Mouse (Mus musculus): Measurements from ENCODE around the gene 6030445D17Rik.

6030445D17Rik gene

DNA sequence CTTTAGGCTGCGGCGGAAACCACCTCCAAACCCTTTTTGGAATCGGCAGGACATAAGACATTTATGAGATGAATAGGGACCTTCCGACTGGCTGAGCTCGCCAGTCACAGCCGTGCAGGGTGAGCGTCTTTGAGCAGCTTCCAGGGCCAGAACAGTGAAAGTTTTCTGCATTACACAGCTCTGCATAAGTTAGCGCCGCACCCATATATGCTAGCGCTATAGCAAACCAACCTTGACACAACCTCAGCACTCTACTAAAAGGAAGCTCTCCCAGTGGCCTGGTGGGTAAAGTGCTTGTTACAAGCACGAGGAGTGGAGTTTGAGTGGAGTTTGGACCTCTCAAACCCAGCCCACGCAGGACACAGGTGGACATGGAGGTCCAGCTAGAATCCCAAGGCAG is 2.8 kb upstream of the 6030445D17Rik start:
- no peak for DNase-seq (ENCODE audit: low spot score)

DNA sequence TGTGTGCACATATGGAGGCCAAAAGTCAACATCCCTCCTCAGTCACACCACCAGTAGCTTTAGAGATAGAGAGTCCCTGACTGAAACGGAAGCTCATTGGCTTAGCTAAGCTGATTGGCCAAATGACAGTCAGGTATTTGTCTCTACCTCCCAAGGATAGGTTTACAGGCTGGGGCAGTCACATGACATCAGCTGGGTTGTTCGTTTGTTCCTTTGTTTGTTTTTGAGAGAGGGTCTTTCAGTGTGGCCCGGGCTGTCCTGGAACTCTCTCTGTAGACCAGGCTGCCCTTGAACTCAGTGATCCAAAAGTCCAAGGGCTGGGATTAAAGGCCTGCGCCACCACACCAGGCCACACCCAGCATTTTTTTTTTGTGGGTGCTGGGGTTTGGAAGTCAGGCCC is 844 bp upstream of the 6030445D17Rik start:
- no peak for DNase-seq (ENCODE audit: low spot score)

DNA sequence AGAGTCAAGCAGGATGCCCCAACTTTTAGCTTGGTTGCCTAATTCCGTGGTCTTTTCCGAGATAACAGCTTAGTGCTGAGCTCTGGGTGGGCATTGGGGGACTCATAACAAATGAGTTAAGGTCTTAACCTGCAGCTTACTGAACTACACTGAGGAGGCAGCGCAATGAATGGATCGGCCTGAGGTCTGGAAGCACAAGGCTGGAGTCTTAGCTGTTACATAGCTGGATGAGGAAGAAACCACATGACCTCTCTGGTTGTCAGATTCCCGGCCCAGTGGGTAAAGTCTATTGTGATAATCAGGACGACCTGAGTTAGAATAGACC is 327 bp upstream of the 6030445D17Rik start:
- no peak for DNase-seq (ENCODE audit: low spot score)

DNA sequence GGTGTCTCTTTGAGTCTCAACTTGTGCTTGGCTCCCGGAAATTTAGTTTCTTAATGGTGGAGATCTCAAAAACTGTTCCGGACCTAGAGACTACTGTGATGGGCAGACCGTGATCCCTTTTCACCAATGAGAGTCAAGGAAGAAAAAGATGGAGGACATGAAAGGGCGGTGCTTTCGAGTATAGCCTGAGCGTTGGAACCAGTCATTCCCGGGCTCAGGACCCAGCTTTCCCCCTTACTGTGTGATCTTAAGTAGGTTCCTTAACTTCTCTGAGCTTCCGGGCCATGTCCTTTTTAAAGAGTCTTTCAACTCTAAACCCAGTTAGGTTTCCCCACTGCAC is 759 bp downstream of the 6030445D17Rik start:
- peak; percentile 43 for DNase-seq (ENCODE audit: low spot score)

DNA sequence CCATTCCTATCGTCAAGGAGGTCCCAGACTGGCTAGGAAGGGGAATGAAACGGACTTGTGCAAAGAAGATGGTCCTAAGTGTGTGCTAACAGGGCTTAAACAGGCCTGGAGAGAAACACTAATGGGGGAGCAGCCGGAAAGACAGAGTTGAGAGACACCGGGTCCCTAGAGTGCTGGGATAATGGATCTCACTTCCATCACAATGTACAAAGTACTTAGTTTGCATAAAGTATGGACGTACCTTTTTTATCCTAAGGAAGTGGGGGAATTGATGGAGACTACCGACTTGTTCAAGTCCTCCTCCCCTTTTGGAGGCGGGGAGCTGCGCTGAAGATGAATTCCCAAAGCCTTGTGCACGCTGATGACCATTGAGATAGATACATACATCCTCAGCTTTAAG is 1.4 kb downstream of the 6030445D17Rik start:
- no peak for DNase-seq (ENCODE audit: low spot score)

DNA sequence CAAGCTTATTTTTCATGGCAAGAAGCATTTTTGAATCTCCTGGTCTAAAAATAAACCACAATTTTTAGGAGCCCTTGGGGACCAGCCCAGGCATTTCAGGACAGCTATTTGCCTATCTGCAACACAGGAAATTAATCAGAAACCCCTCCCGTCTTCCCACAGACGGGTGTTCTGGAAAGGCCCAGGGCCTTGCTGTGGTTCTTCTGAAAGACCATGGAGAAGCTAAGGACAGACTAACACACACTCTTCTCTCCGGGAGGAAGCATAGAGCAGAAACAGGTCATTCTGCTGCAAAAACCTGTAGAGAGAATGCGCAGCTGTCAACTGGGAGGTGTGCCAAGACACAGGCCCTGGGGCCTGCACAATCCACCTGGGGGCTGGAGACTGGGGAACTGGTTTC is 4.2 kb downstream of the 6030445D17Rik start:
- DNase-seq (ENCODE audit: low spot score), result no peak

DNA sequence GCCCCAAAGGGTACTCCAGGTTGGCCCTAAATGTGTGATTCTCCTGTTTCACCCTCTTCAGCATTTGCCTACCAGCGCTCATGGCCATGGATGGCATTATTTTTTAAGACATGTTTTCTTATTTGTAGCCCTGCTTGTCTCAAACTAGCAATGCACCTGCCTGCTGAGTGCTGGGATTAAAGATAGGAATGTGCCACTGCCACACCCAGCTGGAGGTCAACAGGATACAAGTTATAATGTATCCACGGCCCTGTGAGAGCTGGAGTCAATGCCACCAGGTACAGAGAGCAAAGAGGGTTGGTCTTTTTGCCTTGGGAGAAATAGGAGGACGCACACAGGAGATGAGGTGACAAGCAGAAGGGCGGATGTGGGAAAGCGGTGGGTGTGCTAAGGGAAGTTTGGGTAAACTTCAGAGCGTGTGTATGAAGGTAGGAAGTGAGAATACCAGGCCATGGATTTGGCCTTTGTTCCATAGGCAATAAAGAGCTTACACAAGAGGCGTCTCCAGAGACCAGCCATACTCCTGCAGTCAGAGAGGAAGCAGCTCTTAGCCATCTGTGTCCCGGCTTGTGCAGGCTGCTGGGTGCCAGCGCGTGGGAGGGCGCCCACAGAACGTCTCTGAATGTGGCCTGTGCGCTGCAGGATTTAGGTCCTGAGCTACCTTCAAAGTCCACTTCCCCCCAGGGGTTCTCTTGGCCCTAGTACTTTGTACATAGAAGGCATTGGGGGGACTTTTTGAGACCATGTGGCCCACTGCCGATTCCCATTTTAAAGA is 6.7 kb downstream of the 6030445D17Rik start:
- DNase-seq (ENCODE audit: low spot score), result peak; percentile 49

DNA sequence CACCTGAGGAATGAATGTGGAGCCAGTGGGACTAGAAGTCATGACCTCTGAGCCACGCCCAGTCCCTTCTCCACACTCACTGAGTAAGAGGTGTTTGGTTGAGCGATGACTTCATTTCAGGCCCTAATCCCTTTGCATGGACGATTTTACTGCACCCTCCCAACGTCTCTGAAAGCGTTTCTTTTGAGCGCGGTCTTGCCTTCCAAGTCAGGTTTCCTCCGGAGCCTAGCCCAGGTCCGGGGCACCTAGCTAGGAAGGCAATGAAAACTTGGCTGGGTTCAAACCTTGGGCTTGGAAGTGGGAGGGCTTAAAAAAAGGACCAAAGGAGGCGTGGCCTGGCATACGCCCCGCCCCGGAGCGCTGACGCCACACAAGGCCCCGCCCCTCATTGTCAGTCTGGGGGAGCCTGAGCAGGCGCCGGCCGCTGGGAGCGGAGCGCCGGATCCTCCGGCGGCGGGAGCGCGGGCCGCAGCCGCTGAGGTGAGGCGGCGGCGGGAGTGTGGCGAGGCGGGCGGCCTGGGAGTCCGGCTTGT is 7.4 kb downstream of the 6030445D17Rik start, which contains the start of gene Luzp1:
Gene Luzp1 (plus strand): TSS at position 391 of the 533 bp plus-strand sequence.
- peak; percentile 87 for DNase-seq (ENCODE audit: low spot score)

DNA sequence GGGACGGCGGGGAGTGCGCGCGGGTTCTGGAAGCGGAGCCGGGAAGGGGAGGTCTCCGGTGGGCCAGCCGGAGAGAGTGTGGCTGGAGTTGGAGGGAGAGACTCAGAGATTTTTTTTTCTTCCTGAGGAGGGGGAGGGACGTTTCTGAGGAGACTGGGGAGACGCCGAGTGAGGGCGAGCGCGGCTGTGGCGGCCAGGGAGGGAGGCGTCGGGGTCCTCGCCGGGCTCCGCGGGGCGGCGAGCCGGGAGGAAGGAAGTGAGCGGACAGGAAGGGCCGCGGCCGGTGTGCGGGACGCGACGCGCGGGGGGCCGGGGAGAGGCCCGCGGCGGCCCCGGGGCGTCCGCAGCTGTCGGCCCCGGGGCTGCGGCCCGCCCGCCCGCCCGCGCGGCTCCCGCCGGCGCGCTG is 7.9 kb downstream of the 6030445D17Rik start:
- no peak for DNase-seq (ENCODE audit: low spot score)

DNA sequence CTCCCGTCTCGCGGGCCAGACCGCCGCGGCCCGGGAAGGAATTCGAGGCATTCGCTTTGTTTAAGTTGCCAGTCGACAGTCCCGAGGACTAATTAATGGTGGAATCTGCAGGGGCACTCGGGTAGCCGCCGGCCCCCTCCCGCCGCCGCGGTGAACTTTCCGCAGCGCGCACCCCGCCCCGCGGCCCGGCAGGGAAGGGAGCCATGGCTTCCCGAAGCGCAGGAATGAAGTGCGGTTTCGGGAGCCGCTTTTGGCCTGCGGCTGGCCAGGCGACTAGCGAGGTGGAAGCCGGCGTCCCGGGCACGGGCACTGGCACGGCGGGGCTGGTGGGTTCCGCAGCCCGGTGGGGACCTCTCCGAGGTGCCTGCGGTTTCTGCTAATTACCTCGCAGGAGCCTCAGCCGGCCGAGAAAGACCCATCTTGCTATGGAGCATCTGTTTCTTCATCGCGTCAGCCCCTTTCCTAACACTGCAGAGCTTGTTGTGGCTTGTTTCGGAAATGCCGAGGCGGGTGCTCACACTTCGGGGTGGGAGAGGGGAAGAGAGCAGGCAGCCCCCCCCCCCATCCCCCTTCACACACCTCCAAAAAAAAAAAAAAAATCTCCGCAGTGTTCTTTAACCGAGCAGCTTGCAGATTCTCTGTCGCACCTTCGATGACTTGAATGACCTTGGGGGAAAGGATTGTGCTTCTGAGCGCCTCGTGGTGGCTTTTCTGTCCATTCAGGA is 8.5 kb downstream of the 6030445D17Rik start:
- DNase-seq (ENCODE audit: low spot score), result no peak

DNA sequence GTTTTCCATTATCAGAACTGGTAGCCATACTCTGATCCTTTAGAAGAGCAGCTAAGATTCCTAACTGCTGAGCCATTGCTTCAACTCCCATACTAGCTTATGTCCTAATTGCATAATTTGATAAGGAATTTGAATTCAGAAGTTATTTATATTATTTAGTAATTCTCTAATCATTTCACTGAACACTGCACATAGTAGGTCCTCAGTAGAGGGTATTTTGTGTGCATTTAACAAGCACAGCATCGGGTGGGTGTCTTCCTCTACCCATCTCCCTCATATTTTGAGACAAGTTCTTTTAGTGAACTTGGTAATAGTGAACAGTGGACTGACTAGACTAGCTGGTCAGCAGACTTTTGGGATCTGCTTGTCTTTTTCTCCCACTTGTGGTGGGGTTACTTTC is 14.6 kb downstream of the 6030445D17Rik start:
- no peak for DNase-seq (ENCODE audit: low spot score)

DNA sequence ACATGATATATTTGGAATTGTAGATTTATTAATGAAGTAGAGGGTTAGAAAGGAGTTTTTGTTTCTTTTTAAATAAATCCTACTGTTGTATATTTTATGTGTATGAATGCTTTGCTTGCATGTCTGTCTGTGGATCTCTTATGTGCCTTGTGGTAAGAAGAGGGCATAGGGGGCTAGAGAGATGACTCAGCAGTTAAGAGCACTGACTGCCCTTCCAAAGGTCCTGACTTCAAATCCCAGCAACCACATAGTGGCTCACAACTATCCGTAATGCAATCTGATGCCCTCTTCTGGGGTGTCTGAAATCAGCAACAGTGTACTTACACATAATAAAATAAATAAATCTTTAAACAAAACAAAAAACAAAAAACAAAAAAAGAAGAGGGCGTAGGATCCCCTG is 24.5 kb downstream of the 6030445D17Rik start:
- no peak for DNase-seq (ENCODE audit: low spot score)

DNA sequence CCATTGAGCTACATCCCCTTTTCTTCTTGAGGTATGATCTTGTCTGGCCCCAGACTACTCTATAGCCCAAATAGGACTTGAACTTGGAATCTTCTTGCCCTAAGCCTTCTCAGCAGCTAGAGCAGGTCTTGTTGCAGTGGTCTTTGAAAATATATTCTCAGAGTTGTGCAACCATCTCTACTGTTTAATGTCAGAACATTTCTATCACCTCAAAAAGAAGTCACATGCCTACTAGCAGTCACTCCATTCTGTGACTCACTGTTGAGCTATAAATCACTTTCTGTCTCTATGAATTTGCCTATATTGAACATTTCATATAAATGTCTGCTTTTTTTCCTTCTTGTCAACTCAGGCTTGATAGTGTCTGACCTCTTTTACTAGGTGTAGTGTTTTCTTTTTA is 33.9 kb downstream of the 6030445D17Rik start:
- no peak for DNase-seq (ENCODE audit: low spot score)

DNA sequence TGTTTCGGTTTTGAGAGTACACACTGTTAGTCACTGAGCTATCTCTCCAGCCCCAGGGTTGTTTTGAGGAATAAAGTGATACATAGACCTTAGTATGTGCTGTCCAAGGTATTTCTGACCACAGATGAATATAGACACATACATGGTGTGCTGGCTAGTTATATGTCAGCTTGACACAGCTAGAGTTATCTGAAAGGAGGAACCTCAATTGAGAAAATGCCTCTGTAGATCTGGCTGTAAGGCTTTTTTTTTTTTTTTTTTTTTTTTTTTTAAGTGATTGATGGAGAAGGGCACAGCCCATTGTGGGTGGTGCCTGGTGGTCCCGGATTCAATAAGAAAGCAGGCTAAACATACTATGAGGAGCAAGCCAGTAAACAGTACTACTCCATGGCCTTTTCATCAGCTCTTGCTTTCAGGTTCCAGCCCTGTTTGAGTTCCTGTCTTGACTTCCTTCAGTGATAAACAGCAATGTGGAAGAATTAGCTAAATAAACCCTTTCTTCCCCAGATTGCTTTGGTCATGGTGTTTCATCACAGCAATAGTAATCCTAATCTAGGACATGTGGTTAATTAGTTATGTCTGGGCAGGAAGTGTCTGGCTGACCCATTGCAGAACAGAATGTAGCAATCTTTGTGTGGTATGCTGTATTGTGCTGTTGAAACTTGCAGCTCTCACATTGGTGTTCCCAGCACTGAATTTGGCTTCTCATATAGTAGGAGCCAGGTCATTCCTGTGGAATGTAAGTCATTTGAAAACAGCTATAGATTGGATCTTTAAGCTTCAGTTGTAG is 43.6 kb downstream of the 6030445D17Rik start:
- DNase-seq (ENCODE audit: low spot score), result no peak

DNA sequence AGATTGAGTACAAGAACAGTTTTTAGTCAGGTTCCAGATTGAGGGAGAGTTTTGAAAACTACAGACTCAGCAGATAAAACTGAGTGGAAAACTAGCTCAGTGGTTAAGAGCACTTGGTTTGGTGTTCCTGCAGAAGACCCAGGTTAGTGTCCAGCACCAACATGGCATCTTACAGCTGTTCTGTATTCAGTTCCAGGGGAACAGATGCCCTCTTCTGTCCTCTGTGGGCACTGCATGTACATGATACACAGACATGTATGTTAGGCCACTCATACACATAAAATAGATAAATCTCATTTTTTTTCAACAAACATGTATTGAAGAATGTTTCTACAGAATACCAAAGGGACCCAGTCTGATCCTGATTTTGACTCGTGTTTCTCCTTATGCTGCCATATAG is 47.8 kb downstream of the 6030445D17Rik start:
- DNase-seq (ENCODE audit: low spot score), result no peak

DNA sequence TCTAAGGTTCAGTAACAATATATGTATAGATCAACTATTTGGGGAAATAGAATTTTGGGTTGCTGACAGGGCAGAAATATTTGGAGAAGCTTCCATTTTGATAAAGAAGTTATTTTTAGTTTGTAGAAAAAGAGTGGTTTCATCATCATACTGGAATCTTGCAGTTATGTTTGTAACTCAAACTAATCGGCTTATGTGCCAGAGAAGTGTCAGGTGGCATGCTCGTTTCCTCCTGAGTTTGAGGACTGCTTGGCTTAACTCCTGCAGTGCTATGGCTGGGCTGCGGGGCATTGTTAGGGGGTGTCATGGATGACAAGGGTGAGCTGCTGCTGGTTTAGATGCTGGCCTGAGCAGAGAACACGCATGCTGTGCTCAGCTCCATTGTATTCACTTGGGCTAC is 49.7 kb downstream of the 6030445D17Rik start:
- no peak for DNase-seq (ENCODE audit: low spot score)

DNA sequence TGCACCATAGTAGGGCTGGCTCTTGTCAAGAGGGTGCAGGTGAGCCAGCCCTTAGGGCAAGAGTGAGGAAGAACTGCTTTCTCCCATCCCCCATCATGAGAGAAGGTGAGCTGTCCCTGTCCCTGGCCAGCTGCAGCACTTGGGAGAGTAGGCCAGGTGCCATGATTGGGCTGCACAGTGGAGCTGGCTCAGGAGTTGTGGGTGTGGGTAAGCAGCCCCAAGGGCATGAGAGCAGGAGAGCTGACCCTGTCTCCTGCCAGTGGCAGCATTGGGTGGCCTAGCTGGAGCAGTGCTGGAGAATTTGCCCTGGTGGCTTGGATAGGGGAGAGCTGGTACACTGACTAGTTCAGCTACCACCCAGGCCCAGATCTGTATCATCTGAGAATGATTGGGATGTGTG is 50.9 kb downstream of the 6030445D17Rik start:
- DNase-seq (ENCODE audit: low spot score), result no peak

Measured in c-Kit-positive CD71-positive TER-119-positive erythroid progenitor cells, embryonic 14.5 days (primary cell).